Mouse (Mus musculus) neural tube, embryonic 12.5 days (tissue): Measurements from ENCODE around the gene Arl15. TPM values are rescaled to one million over a fixed set of nuclear protein-coding genes. Genes with fewer than 3 reads are reported as not detected.

Experiments used
- ATAC-seq: fragments of 200-750 bp; cut with Nextera tagmentation; 2 replicates; pipeline ENCODE4 v1.8.0; 2017; ENCODE audit warnings: low read depth, mild to moderate bottlenecking, moderate TSS enrichment, moderate library complexity; ENCODE audit not compliant: low FRiP score
- H3K27ac ChIP-seq: fragments of 300-500 bp; sonication (generic); 2 replicates; pipeline ENCODE4 v1.5.1; 2016
- H3K27me3 ChIP-seq: fragments of 300-500 bp; sonication (generic); replicated peaks from 2 replicates; pipeline ENCODE4 v1.6.1; 2016; ENCODE audit warnings: mild to moderate bottlenecking
- H3K36me3 ChIP-seq: fragments of 300-500 bp; sonication (generic); 2 replicates; pipeline ENCODE4 v1.6.1; 2016; ENCODE audit warnings: mild to moderate bottlenecking
- H3K4me1 ChIP-seq: fragments of 300-500 bp; sonication (generic); 2 replicates; pipeline ENCODE4 v1.6.1; 2016
- H3K4me2 ChIP-seq: fragments of 300-500 bp; sonication (generic); replicated peaks from 2 replicates; pipeline ENCODE4 v1.6.1; 2016; ENCODE audit warnings: mild to moderate bottlenecking
- H3K4me3 ChIP-seq: fragments of 300-500 bp; sonication (generic); 2 replicates; pipeline ENCODE4 v1.5.1; 2016
- H3K9ac ChIP-seq: fragments of 300-500 bp; sonication (generic); 2 replicates; pipeline ENCODE4 v1.6.1; 2016; ENCODE audit warnings: mild to moderate bottlenecking
- H3K9me3 ChIP-seq: fragments of 300-500 bp; sonication (generic); 2 replicates; pipeline ENCODE4 v1.6.1; 2016; ENCODE audit warnings: mild to moderate bottlenecking
- WGBS: fragments of 180-500 bp; shearing (Covaris S2); methylation state at CpG from one replicate; pipeline ENCODE4 v1.1.7; 2016; 5-methylcytosine and 5-hydroxymethylcytosine counted together
- polyA plus RNA-seq: library from polyadenylated mRNA; unstranded; fragments of >200 nt; fragmentation: Nextera tagmentation; extraction: Ambion mirVana; gene quantifications from 2 replicates; pipeline ENCODE4 v1.2.1, GENCODE M21; 2016

Gene Arl15
- polyA plus RNA-seq, 1 experiment from 2014 or later: 13.1 TPM

DNA sequence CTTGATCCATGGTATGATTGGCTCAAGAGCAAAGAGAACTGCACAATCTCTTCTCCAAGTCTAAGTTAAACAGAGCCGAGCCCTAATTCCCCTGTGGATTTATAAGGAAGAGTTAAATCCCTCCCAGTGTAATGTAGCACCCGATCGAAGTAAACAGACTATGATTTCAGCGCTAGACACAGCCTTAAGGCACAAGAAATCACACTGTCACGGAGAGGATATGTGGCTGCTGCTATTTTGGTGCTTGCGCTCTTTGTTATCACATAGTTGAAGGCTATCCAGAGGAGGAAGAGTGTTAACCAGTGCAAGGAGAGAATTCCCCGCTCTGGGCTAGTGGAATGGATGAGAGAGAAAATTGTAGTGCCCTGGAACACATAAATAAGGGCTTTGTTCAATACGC is 223.6 kb downstream of the Arl15 start:
- Histone ChIP-seq H3K27me3 (no peaks in the 10 kb centered on the region), H3K9ac (no peak overlapping the region), H3K4me3 (no peak overlapping the region), H3K4me1 (no peaks in the 10 kb centered on the region), H3K36me3 (no peaks in the 10 kb centered on the region), H3K4me2 (no peak overlapping the region), H3K27ac (no peak overlapping the region), H3K9me3 (no peaks in the 10 kb centered on the region)
- ATAC-seq: no peak
- WGBS: 84% methylated on average over 8 of the region's 8 CpGs

DNA sequence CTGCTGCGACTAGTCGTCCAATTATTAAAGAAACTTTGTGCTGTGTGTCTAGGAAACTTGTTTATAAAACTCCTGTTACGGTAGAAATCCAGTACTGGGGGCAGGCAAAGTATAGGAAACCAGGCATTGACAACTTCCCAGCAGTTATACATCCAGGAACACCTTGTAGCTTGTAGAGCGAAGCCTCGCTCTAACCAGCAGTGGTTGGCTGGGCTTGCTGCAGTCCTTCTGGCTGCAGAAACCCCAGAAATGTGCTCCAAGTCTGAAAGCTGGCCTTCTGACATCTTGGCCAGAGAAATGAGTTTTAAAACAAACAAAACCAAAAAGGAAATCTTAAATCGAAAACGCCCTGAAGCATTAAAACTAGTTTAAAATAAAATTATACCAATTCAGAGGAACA is 229.2 kb downstream of the Arl15 start:
- H3K9me3 ChIP-seq: no peaks in the 10 kb centered on the region
- H3K4me2 ChIP-seq: no peak overlapping the region
- H3K4me3 ChIP-seq: no peak overlapping the region
- no peaks in the 10 kb centered on the region for H3K4me1 ChIP-seq
- H3K36me3 ChIP-seq: no peaks in the 10 kb centered on the region
- 96% methylated on average over 7 of the region's 7 CpGs for WGBS
- no peak for ATAC-seq
- H3K27me3 ChIP-seq: no peaks in the 10 kb centered on the region
- H3K9ac ChIP-seq: no peak overlapping the region
- no peak overlapping the region for H3K27ac ChIP-seq

DNA sequence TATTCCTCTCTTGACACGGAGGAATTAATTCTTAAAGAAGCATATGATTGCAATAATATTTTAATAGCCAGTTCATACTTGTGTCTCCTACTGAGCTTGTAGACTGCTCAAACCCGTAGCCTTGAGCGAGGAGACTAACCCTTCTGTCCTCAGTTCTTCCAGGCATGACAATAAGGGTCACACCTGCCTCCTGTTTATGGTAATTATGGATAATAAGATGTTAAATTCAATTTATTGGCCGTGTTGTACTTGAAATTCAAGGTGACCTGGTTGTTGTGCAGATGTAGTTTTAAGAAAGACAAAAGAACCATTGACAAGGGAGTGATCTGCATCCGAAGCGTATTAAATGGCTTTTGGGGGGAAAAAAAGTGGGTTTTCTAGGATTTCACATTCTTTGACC is 232.0 kb downstream of the Arl15 start:
- H3K9me3 ChIP-seq: no peaks in the 10 kb centered on the region
- H3K36me3 ChIP-seq: no peaks in the 10 kb centered on the region
- WGBS: 73% methylated on average over 6 of the region's 6 CpGs
- H3K4me3 ChIP-seq: no peak overlapping the region
- H3K27me3 ChIP-seq: no peaks in the 10 kb centered on the region
- no peak overlapping the region for H3K27ac ChIP-seq
- no peak for ATAC-seq
- no peaks in the 10 kb centered on the region for H3K4me1 ChIP-seq
- no peak overlapping the region for H3K4me2 ChIP-seq
- H3K9ac ChIP-seq: no peak overlapping the region

DNA sequence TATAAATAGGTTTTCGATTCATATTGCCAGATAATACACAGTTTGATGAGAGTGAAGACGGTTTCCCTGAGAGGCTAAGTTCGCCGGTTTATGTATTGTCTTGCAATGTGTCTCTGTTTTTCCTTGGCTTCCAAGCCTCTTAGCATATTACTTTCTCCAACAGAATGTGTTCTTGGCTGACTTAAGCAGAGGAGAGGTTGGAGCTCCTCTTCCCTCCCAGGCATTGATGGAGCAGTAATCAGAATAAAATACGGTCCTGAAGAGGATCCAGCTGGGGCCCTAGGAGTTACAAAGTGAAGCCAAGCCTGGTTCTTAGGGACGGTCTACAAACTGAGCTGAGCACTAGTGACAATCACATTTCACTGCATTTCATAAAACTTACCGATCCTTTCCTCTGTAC is 232.4 kb downstream of the Arl15 start:
- Histone ChIP-seq H3K27me3 (no peaks in the 10 kb centered on the region), H3K4me3 (no peak overlapping the region), H3K27ac (no peak overlapping the region), H3K4me1 (no peaks in the 10 kb centered on the region), H3K9ac (no peak overlapping the region), H3K4me2 (no peak overlapping the region), H3K9me3 (no peaks in the 10 kb centered on the region), H3K36me3 (no peaks in the 10 kb centered on the region)
- 91% methylated on average over 7 of the region's 7 CpGs for WGBS
- ATAC-seq: no peak

DNA sequence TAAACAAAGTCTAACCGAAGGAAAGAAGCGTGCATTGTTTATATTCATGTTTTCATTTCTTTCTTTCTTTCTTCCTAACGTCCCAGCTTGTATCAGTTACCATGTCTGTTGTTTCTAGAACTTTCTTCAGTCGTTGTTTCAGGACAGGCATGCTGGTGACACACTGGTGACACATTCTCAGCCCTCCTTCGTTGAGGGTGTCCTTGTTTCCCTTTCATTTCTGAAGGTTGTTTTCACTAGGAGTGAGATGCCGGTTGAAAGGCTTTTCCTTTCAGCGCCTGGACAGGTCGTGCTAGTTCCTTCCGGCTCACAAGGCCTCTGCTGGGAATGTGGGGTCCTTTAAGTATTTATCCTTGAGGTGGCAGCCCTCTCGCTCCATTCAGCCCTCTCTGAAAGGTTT is 253.8 kb downstream of the Arl15 start:
- H3K27me3 ChIP-seq: no peaks in the 10 kb centered on the region
- H3K36me3 ChIP-seq: no peaks in the 10 kb centered on the region
- H3K27ac ChIP-seq: no peak overlapping the region
- ATAC-seq: no peak
- peaks cover 24% of the 10 kb centered on the region for H3K4me1 ChIP-seq
- no peak overlapping the region for H3K4me3 ChIP-seq
- WGBS: 55% methylated on average over 10 of the region's 10 CpGs
- no peaks in the 10 kb centered on the region for H3K9me3 ChIP-seq
- H3K4me2 ChIP-seq: no peak overlapping the region
- no peak overlapping the region for H3K9ac ChIP-seq

DNA sequence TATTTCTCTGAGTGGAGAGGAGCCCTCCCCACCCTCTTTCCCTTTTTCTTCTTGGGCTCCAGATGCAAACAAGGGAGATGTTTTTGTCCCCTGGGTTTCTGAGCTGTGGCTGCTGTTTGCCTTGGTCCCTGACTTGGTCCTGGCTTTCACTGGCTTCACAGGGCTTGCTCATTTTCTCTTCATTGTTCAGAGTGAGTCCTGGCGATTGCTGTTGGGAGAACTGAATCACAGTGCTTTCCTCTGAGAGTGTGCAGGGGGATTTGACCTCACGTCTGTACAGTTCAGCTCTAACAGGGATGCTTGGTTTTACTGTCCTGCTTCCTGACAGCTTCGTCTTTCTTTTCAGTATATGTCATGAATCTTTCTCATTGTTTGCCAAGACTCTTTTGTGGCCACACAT is 254.4 kb downstream of the Arl15 start:
- no peak; the same call in 1 of the 2 replicates for ATAC-seq
- no peaks in the 10 kb centered on the region for H3K27me3 ChIP-seq
- H3K9me3 ChIP-seq: no peaks in the 10 kb centered on the region
- WGBS: 15% methylated on average over 3 of the region's 3 CpGs
- H3K36me3 ChIP-seq: no peaks in the 10 kb centered on the region
- H3K4me3 ChIP-seq: no peak overlapping the region
- H3K27ac ChIP-seq: no peak overlapping the region
- peaks cover 24% of the 10 kb centered on the region for H3K4me1 ChIP-seq
- H3K9ac ChIP-seq: no peak overlapping the region
- H3K4me2 ChIP-seq: no peak overlapping the region

DNA sequence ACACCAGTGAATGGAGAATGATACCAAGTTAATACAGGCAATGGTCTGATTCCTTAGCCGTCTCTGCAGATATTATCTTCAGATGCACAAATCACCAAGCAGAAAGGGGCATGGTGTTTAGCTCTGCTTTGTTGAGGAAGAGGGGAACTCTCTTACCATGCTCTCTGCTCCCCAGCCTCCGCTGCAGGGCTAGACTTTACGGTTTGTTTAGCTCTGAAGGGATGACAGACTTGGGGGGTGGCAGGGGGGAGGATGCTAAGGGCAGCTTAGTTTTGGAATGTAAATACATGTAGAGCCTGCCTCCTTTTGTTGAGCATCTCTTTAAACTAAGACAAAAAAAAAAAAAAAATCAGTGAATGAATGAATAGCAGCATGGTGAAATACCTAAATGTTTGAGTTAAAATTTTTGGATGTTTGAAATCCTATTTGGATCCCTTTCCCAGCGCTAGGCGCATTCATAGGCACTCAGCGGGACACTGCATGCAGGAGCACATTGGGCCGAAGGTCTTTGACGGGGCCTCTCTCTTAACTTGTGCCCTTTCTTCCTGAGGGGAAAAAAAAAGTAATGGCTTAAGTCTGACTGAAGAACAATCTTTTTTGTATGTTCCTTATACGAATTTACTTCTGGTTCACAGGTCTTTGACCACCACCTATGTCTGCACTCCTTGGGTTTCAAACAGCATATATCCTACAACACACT is 257.0 kb downstream of the Arl15 start:
- WGBS: 6% methylated on average over 9 of the region's 9 CpGs
- Histone ChIP-seq H3K36me3 (no peaks in the 10 kb centered on the region), H3K4me1 (peaks cover 24% of the 10 kb centered on the region), H3K4me2 (no peak overlapping the region), H3K9me3 (no peaks in the 10 kb centered on the region), H3K9ac (no peak overlapping the region), H3K27me3 (no peaks in the 10 kb centered on the region), H3K4me3 (no peak overlapping the region), H3K27ac (no peak overlapping the region)
- no peak for ATAC-seq

DNA sequence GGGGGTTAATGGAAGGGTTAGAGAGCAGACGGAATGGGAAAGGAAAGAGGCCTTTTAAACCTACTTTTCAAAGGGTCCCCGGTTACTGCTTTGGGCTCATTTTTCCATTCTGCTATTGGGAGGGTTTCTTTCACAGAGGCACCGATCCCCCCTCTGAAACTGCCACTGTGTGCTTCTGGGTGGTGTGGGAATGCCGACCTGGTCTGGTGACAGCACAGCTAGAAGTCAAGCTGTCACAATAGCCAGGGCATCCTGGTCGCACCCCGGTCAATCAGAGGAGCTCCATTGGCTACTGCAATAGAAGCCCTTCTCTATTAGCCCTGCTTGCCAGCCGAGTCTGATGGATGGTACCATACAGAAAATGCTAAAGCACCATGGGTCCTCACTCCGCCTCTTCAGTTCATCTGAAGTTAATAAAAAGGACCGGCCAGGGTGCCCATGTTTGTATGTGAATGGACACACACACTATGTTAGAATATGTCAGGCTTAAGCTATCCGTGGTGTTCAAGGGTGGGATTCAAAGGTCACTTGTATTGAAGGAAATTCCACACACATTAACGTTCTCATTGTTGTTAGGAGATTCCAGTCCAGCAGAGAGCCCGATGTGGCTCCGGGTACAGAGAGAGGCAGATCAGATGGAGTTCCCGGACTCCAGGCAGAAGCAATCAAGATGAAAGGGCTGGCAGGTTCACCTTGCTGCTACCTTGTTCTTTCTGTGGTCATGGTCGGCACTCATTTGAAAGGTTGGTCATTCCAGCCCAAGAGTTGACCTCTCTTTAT is 258.3 kb downstream of the Arl15 start:
- Histone ChIP-seq H3K36me3 (no peaks in the 10 kb centered on the region), H3K4me2 (peak overlapping the region; percentile 22; the same call in 1 of the 2 replicates), H3K27me3 (no peaks in the 10 kb centered on the region), H3K4me3 (no peak overlapping the region), H3K9ac (no peak overlapping the region), H3K9me3 (no peaks in the 10 kb centered on the region), H3K27ac (no peak overlapping the region), H3K4me1 (peaks cover 24% of the 10 kb centered on the region)
- 0 out of 2 replicates have a peak, but pooled peaks have one; percentile 17 for ATAC-seq
- whole genome bisulfite sequencing: 13% methylated on average over 15 of the region's 15 CpGs

DNA sequence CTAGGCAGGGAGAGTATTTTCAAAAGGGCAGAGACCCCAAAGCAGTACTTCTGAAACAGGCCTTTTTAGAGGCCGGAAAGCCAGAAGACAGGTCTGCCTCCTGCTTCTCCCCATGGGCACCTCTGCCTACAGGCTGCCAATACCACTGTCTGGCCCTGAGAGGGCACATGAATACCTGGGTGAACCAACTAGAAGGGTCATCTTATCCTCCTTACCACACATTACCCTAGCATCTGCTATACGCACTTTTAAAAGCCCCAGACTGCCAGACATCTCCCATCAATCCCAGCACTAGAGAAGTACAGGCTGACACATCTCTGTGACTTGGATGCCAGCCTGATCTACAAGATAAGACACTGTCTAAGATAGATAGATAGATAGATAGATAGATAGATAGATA is 259.0 kb downstream of the Arl15 start:
- Histone ChIP-seq H3K9ac (no peak overlapping the region), H3K4me1 (peaks cover 24% of the 10 kb centered on the region), H3K4me3 (no peak overlapping the region), H3K27me3 (no peaks in the 10 kb centered on the region), H3K27ac (no peak overlapping the region), H3K36me3 (no peaks in the 10 kb centered on the region), H3K9me3 (no peaks in the 10 kb centered on the region), H3K4me2 (no peak overlapping the region)
- 82% methylated on average over 2 of the region's 2 CpGs for WGBS
- no peak for ATAC-seq

DNA sequence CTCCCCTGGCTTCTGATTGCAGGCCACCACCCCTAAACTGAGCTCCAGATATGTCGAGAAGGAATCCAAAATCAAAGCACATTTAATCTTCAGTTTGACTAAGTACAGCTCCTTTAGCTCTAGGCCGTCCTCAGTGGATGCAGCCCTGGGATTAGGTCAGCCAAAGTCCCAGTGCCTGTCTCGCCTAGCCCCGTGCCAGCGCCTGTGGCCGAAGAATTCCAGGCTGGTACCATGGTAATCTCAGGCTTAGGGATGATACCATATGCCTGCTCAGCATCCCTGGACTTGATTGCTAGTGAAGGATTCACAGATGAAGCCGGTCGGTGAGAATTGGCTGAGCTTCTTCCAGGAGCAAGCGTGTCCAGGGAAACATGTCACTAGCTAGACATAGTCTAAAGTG is 261.4 kb downstream of the Arl15 start:
- Histone ChIP-seq H3K27me3 (no peaks in the 10 kb centered on the region), H3K4me2 (no peak overlapping the region), H3K36me3 (no peaks in the 10 kb centered on the region), H3K9ac (no peak overlapping the region), H3K9me3 (no peaks in the 10 kb centered on the region), H3K27ac (no peak overlapping the region), H3K4me1 (peaks cover 14% of the 10 kb centered on the region), H3K4me3 (no peak overlapping the region)
- 78% methylated on average over 9 of the region's 9 CpGs for WGBS
- no peak for ATAC-seq

DNA sequence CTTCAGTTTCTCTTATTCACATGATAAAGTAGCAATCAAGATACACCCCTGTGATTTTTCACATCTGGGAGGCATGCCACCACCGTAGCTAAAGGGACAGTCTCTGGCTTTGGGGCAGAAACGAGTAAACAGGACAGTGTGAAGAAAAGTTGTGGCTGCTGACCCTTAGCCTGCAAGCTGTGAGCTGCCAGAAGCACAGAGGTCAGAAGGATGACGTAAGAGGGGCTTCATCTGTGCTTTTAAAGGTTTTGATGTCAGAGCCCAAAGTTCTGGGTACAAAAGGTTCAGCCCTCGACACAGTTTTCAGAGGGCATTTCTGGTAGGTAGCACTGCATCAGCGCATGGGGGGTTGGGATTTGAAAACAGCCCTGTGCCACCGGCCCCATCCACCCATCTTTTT is 266.0 kb downstream of the Arl15 start:
- H3K4me2 ChIP-seq: no peak overlapping the region
- H3K9me3 ChIP-seq: no peaks in the 10 kb centered on the region
- no peaks in the 10 kb centered on the region for H3K36me3 ChIP-seq
- H3K9ac ChIP-seq: no peak overlapping the region
- 81% methylated on average over 6 of the region's 6 CpGs for WGBS
- ATAC-seq: no peak
- no peaks in the 10 kb centered on the region for H3K27me3 ChIP-seq
- no peak overlapping the region for H3K27ac ChIP-seq
- no peaks in the 10 kb centered on the region for H3K4me1 ChIP-seq
- H3K4me3 ChIP-seq: no peak overlapping the region

DNA sequence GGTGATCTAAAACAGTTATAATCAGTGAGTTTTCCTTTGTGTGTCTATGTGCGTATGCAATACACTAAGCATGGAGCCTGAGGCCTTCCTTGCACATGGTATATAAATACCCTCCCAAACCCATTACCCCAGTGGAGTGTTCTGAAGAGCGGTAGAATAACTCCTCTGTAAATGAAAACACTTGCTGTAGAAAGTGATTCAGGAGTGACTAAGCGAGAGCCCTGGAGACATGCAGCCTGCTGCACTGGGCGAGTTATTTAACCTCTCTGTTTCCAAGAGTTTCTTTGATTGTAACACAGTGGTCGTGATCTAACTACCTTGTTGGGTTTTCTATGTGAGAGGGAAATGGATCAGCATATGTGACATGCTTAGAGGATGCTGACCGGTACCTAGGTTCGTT is 266.9 kb downstream of the Arl15 start:
- Histone ChIP-seq H3K9me3 (no peaks in the 10 kb centered on the region), H3K4me1 (no peaks in the 10 kb centered on the region), H3K27ac (no peak overlapping the region), H3K9ac (no peak overlapping the region), H3K36me3 (no peaks in the 10 kb centered on the region), H3K4me2 (no peak overlapping the region), H3K27me3 (no peaks in the 10 kb centered on the region), H3K4me3 (no peak overlapping the region)
- WGBS: 91% methylated on average over 7 of the region's 7 CpGs
- ATAC-seq: no peak

DNA sequence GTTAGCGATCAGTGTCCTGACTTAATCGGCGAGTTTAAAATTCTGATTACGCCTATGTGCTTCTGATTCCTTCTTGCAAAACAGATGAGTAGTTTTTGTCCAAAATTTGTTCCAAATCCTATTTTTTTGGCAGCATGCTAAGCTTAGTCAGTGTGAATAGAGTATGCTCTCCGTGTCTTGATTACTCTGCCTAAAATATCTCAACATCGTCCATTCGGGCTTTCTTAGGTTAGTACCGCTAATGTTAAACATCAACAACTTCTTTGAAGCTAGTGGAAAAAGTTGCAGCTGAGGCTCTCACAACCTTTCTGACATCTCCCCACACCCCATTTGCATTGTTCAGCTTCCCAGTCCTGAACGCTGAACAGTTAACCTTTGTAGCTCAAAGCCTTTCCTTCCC is 269.8 kb downstream of the Arl15 start:
- Histone ChIP-seq H3K27ac (no peak overlapping the region), H3K9ac (no peak overlapping the region), H3K4me3 (no peak overlapping the region), H3K4me1 (no peaks in the 10 kb centered on the region), H3K27me3 (no peaks in the 10 kb centered on the region), H3K9me3 (no peaks in the 10 kb centered on the region), H3K4me2 (no peak overlapping the region), H3K36me3 (no peaks in the 10 kb centered on the region)
- 87% methylated on average over 9 of the region's 9 CpGs for WGBS
- ATAC-seq: no peak
